Mouse (Mus musculus) urinary bladder, postnatal 0 days (tissue): ENCODE data around the gene Gm28845. TPM values are rescaled to one million over a fixed set of nuclear protein-coding genes. Genes with fewer than 3 reads are reported as not detected.

Experiments
- polyA plus RNA-seq: library from polyadenylated mRNA; unstranded; fragments of >200 nt; fragmentation: Nextera tagmentation; extraction: Ambion mirVana; gene quantifications from 2 replicates; pipeline ENCODE4 v1.2.1, GENCODE M21; 2015

The Gm28845 gene
- polyA plus RNA-seq = not detected in 2 replicates

DNA sequence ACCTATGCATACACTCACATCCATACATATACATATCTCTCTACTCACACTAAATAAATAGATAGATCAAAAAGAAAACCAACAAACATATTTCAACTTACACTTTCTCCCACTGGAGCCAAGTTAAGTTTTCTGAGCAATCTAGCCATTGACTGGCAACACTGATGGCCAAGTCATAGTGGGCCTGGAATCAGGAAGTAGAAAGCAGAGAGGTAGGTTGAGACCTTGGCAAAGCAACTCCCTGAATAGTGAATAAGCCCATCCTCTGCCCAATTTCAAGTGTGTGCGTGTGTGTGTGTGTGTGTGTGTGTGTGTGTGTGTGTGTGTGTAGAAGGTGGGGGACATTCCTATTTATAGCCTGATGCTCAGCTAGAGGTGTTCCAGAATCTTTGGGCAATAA, at the start of gene Gm28845:
Gm28845 (minus strand) TSS at position 121 of the 400 bp plus-strand sequence.

DNA sequence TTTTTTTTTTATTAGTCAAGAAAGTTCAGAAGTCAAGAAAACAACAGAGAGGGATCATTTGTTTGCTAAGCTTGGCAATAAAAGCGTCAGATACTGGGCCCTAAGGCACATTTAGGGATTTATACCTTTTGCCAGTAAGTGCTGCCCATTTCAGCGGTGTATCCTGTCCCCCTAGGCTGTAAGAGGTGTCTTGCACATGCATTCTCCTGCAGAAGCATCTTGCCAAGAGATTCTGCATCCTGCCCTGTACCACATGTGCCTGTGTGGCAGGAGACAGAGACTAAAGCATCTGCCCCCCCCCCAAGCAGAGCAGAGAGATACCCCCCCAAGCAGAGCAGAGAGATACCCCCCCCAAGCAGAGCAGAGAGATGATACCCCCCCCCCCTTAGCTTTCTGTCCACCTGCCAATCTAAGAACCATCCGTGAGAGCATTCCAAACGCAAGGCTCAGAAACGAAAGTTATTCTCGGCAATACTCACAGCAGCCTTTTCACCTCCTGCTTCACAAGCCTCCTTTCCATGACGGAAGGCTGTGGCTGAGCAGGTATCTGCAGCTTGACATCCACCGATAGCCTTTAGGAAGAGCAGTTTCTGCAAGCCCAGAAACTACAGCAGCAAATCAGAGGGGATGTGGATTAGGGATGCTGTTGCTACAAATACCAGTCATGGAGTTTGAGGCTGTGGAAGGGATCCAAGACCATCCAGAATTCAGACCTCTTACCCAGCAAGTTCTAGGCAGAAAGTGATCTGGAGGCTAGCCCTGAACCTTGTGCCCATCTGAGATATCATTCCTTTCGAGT, 3.4 kb upstream of the Gm28845 start, which contains the start of gene D630023F18Rik:
D630023F18Rik (minus strand) TSS at position 641 of the 799 bp plus-strand sequence.

DNA sequence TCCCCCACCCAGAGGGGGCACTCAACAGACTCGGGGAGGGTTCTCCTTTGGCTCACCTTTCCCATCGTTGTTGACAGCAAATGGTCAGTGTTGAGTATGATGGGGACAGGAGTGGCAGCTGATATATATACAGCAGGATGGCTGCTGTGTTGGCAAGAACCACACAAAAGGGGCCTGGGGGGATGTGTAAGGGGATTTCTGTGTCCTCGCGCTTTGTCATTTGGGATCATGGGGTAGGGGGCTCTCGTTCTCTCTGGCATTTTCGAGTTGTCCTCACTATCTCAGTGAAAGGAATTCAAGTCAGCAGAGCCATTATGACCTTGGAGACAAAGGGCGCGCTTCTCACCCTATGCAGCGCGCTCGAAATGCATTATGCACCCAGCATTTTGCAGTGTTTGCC, 16.1 kb downstream of the Gm28845 start, which contains the start of gene Cryga:
Cryga (minus strand) TSS at position 101 of the 400 bp plus-strand sequence.

DNA sequence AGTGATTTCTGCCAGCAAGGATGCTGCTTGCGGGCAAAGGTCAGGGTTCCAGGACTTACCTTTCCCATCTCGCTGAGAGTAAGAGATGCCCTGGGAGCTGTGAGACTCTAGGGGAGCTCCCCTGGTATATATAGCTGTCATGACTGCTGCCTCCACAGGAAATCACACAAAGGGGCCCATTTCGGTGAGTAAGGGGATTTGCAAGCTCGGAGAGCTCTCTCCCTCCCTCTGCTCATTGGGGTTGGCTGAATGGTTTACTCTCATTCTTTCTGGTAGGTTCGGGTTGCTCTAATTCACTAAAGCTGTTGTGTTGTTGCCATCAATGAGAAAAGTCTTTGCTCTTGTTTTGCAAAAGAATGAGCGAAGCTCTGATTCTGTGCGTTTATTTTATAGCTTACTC, 37.2 kb downstream of the Gm28845 start, which contains the start of gene Crygb:
Crygb (minus strand) TSS at position 101 of the 400 bp plus-strand sequence.

GRCm38 (mm10) chr1:65073589-65073988, 45.8 kb downstream of the Gm28845 start, which contains the start of gene Crygc:
Gene Crygc (minus strand): TSS chr1:65073689.

GRCm38 (mm10) chr1:65063352-65063751, 56.0 kb downstream of the Gm28845 start, which contains the start of gene Crygd:
Gene Crygd (minus strand): TSS chr1:65063452.

GRCm38 (mm10) chr1:65050952-65051351, 68.4 kb downstream of the Gm28845 start, which contains the start of gene Cryge:
Gene Cryge (minus strand): TSS chr1:65051149.

Other genes with a start within 250 kb of the Gm28845 start
- gene Plekhm3, start 162.7 kb downstream of the Gm28845 start, polyA plus RNA-seq = 2.8 and 3.8 TPM in 2 replicates
- not detected in 2 replicates for gene Akr1cl, start 86.8 kb downstream of the Gm28845 start, polyA plus RNA-seq
- gene Cryge, start 68.4 kb downstream of the Gm28845 start, polyA plus RNA-seq = not detected in 2 replicates
- gene Crygd, start 56.1 kb downstream of the Gm28845 start, polyA plus RNA-seq = not detected in 2 replicates
- gene Crygc, start 45.9 kb downstream of the Gm28845 start, polyA plus RNA-seq = not detected in 2 replicates
- not detected in 2 replicates for gene Crygb, start 37.3 kb downstream of the Gm28845 start, polyA plus RNA-seq
- gene Cryga, start 16.2 kb downstream of the Gm28845 start, polyA plus RNA-seq = not detected in 2 replicates
- 0.51 and 0.71 TPM in 2 replicates for gene D630023F18Rik, start 3.7 kb upstream of the Gm28845 start, polyA plus RNA-seq
- 128 and 147 TPM in 2 replicates for gene Idh1, start 66.9 kb upstream of the Gm28845 start, polyA plus RNA-seq
- 5.1 and 5.8 TPM in 2 replicates for gene Pikfyve, start 67.1 kb upstream of the Gm28845 start, polyA plus RNA-seq
- not detected in 2 replicates for gene Pth2r, start 162.5 kb upstream of the Gm28845 start, polyA plus RNA-seq